In genomic region chr10:68279516-68280501, GRCm38 (mm10) we compare ENCODE assay signal across 9 mouse cellular contexts. TPM values are rescaled to one million over a fixed set of nuclear protein-coding genes. Genes with fewer than 3 reads are reported as not detected.
DNase-seq lines count a peak whose midpoint lies in the region; ATAC-seq lines count a peak whose summit lies in the region.
"Had no signal": no experiment of that assay in that cellular context is flagged by ENCODE, and none has a peak within 500 bp of the region (broad histone marks: within the 10 kb centered on the region; RNA-seq: fewer than 3 reads in every experiment).

No protein-coding gene starts in this region.

- H3K27me3 ChIP-seq in limb, embryonic 12.5 days: peaks cover 2% of the 10 kb centered on the region; the same call in 1 of the 2 replicates
- no peaks in the 10 kb centered on the region for H3K27me3 ChIP-seq in midbrain, embryonic 13.5 days

- peak overlapping the region; percentile 51 for H3K27ac ChIP-seq in limb, embryonic 12.5 days
- peak overlapping the region; percentile 86 for H3K27ac ChIP-seq in midbrain, embryonic 13.5 days

- peak overlapping the region; percentile 70 for H3K4me3 ChIP-seq in limb, embryonic 12.5 days (replicated peaks)
- H3K4me3 ChIP-seq in midbrain, embryonic 13.5 days (replicated peaks): peak overlapping the region; percentile 62

- under 1% methylated on average over 41 of the region's 41 CpGs for WGBS in limb, embryonic 12.5 days
- WGBS in midbrain, embryonic 13.5 days: under 1% methylated on average over 41 of the region's 41 CpGs

- no peak for ATAC-seq in limb, embryonic 12.5 days (ENCODE audit: insufficient number of reproducible peaks, insufficient read depth, low FRiP score, low TSS enrichment, low read depth)
- peak; percentile 9; the same call in 1 of the 2 replicates for ATAC-seq in midbrain, embryonic 13.5 days

- peak overlapping the region; percentile 85 for H3K4me2 ChIP-seq in limb, embryonic 12.5 days
- H3K4me2 ChIP-seq in midbrain, embryonic 13.5 days (replicated peaks): peak overlapping the region; percentile 84

- peaks cover 39% of the 10 kb centered on the region for H3K4me1 ChIP-seq in limb, embryonic 12.5 days (replicated peaks)
- H3K4me1 ChIP-seq in midbrain, embryonic 13.5 days (replicated peaks): peaks cover 50% of the 10 kb centered on the region

- H3K9me3 ChIP-seq in limb, embryonic 12.5 days: no peaks in the 10 kb centered on the region
- H3K9me3 ChIP-seq in midbrain, embryonic 13.5 days: no peaks in the 10 kb centered on the region

- H3K9ac ChIP-seq in limb, embryonic 12.5 days (replicated peaks): peak overlapping the region; percentile 4
- peak overlapping the region; percentile 67 for H3K9ac ChIP-seq in midbrain, embryonic 13.5 days (replicated peaks)

- peak; percentile 76 for DNase-seq in layer of hippocampus, adult 11-12 months (ENCODE audit: low spot score)
- DNase-seq in layer of hippocampus, adult 9-10 months (ENCODE audit: low spot score): no peak
- DNase-seq in embryo, embryonic 11 days: peak; percentile 82
- peak; percentile 98 for DNase-seq in heart, adult 11 months
- DNase-seq in kidney, adult 11 months: peak; percentile 66
- DNase-seq in spleen, postnatal 14 days (ENCODE audit: low spot score in 2 of 2): peak; percentile 37 to 58

- H3K36me3 ChIP-seq in limb, embryonic 12.5 days: no peaks in the 10 kb centered on the region
- H3K36me3 ChIP-seq in midbrain, embryonic 13.5 days: no peaks in the 10 kb centered on the region
- H3K36me3 ChIP-seq: G1E had no signal

RNA-seq across cellular contexts. Expression of gene Arid5b, which starts 1.3 kb away (rescaled TPM):
- polyA plus RNA-seq in limb, embryonic 12.5 days (2016; fragmentation: Nextera tagmentation; extraction: Ambion mirVana): 45.2 and 48.0 TPM in 2 replicates
- 18.0 and 20.5 TPM in 2 replicates for polyA plus RNA-seq in midbrain, embryonic 13.5 days (2015; fragmentation: Nextera tagmentation; extraction: Ambion mirVana)
- polyA plus RNA-seq: G1E had no signal
